Mouse (Mus musculus): ENCODE measurements at regions not wholly inside any gene's neighbourhood (a gene's known extent, or its start where the extent isn't known, plus 50 kb on each side); places are given as distances from the start of the nearest gene placed in this dataset.

DNA sequence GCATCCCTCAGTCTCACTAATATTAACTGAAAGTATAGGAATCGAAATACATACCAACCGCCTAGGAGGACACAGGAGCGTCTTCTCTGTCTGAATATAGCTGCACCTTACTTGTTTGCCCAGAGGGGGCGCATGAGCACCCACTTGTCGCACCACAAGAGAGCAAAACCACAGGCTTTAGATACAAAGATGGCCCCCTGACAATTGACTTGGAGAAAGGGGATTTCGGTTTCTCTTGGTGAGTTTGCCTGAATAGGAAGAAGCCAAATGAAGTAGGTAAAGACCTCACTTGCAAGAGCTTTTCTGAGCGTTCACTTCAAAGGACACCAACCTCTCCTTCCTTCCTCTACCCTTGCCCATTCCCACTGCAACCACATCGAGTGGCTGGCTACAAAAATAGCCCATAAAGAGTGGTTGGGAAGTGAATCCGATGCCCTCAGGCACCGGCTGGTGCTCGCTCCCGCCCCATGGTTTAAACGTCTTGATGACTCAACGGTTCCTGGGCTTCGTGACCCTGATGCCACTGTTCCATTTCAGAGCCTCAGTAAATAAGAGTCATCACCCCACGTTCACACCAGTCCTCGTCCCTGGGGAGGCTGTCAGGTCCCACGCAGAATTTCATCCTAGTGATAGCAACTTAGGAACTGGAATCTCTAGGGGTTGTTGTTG lies 180.1 kb upstream of the Dyrk2 start:
- TF ChIP-seq CTCF (IDR thresholded peaks at IDR 0.05) (peak; percentile 55), POLR2A (IDR thresholded peaks at IDR 0.05; ENCODE audit: insufficient read depth, low read depth, low read length) (no peak)

Measured in heart, adult 2 months (tissue).